Mouse (Mus musculus) erythroblast, embryonic 14.5 days (primary cell): ENCODE measurements around the gene Arhgef25. TPM values are rescaled to one million over a fixed set of nuclear protein-coding genes. Genes with fewer than 3 reads are reported as not detected.
"Not testable (repeated sequence)": the region's sequence is repeated elsewhere in the genome, so short reads cannot be mapped to it uniquely, and the experiment has no call there.

Experiments used
- H3K27me3 ChIP-seq: 2 replicates; pipeline ENCODE4 v1.6.1; 2012; ENCODE audit warnings: inconsistent platforms; ENCODE audit not compliant: control insufficient read depth
- H3K36me3 ChIP-seq: 2 replicates; pipeline ENCODE4 v1.6.1; 2012; ENCODE audit warnings: mild to moderate bottlenecking, inconsistent platforms; ENCODE audit not compliant: control insufficient read depth
- H3K4me1 ChIP-seq: 2 replicates; pipeline ENCODE4 v1.6.1; 2012; ENCODE audit warnings: inconsistent platforms; ENCODE audit not compliant: control insufficient read depth
- H3K4me3 ChIP-seq: replicated peaks from 2 replicates; pipeline ENCODE3; 2012; ENCODE audit warnings: moderate library complexity, mild to moderate bottlenecking, inconsistent platforms
- H3K9me3 ChIP-seq: 2 replicates; pipeline ENCODE4 v1.6.1; 2012; ENCODE audit warnings: low read length, inconsistent platforms, mixed read lengths; ENCODE audit not compliant: control insufficient read depth
- GATA1 ChIP-seq: IDR thresholded peaks from 2 replicates; pipeline ENCODE4 v1.6.1; 2012; ENCODE audit warnings: low read length, inconsistent platforms, mixed read lengths
- TAL1 ChIP-seq: IDR thresholded peaks from 3 replicates; pipeline ENCODE4 v1.6.1; 2012; ENCODE audit warnings: low read length, inconsistent platforms, mixed read lengths
- polyA plus RNA-seq: library from polyadenylated mRNA; stranded (reverse); fragments of >175 nt; gene quantifications from 2 replicates; pipeline ENCODE4 v1.2.3, GENCODE M21; 2012

Arhgef25 gene
- polyA plus RNA-seq, 1 experiment, result 0.52 TPM

- Histone ChIP-seq H3K4me1 (no peaks in the 10 kb centered on the region), H3K36me3 (no peaks in the 10 kb centered on the region), H3K27me3 (peaks cover 5% of the 10 kb centered on the region), H3K4me3 (no peak overlapping the region), H3K9me3 (no peaks in the 10 kb centered on the region)
- TF ChIP-seq TAL1, result no peak
- no peak for TF ChIP-seq GATA1
Measured at GRCm38 (mm10) chr10:127158471-127158870, 31.4 kb downstream of the Arhgef25 start.

DNA sequence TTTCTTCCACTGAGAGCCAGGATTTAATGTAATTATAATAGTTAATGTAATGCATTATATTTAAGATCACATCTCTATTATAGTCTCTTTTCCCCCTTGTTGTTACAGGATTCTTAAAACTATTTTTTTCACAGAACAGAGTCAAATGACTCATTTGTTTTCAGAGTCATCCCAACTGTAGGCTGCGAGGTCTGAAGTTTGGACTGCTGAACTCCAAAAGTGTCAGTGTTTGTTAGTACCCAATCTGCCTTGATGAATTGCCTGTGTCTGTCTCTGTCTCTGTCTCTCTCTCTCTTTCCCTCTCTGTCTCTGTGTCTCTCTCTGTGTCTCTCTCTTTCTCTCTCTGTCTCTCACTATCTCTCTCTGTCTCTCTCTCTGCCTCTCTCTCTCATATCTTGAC, 33.4 kb downstream of the Arhgef25 start:
- Histone ChIP-seq H3K4me1 (peaks cover under 1% of the 10 kb centered on the region), H3K36me3 (no peaks in the 10 kb centered on the region), H3K4me3 (no peak overlapping the region), H3K9me3 (peaks cover 4% of the 10 kb centered on the region; the same call in 1 of the 2 replicates), H3K27me3 (no peaks in the 10 kb centered on the region)
- TF ChIP-seq GATA1 (no peak), TAL1 (no peak)

- Histone ChIP-seq H3K9me3 (peaks cover 4% of the 10 kb centered on the region; the same call in 1 of the 2 replicates), H3K27me3 (no peaks in the 10 kb centered on the region), H3K4me3 (no peak overlapping the region), H3K36me3 (no peaks in the 10 kb centered on the region), H3K4me1 (peaks cover 5% of the 10 kb centered on the region)
- TF ChIP-seq TAL1, result no peak
- no peak for TF ChIP-seq GATA1
Measured at GRCm38 (mm10) chr10:127156089-127156488, 33.8 kb downstream of the Arhgef25 start.

DNA sequence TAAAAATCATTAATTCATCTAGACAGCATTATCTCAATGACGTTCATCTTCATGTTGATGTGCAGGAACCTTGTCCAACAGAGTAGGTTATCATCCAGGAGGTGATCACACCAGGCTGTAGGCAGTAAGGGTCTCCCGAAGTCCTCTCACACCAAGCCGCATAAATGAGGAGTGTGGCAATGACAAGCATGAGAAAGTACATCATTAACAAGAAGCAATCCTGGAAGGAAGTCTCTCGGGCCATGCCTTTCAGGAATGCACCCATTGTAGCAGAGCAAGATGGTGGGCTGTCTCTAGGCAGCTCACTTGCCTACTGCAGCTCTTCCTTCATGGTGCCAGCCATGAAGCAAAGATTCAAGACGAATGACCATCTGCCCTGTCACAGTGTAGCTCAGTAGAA, 35.2 kb downstream of the Arhgef25 start:
- Histone ChIP-seq H3K4me3 (no peak overlapping the region), H3K4me1 (peaks cover 8% of the 10 kb centered on the region)
- TF ChIP-seq GATA1 (no peak), TAL1 (no peak)

GRCm38 (mm10) chr10:127154241-127154640, 35.6 kb downstream of the Arhgef25 start:
- TF ChIP-seq GATA1, result no peak
- TF ChIP-seq TAL1, result no peak

More for the DNA sequence above, 35.2 kb downstream of the Arhgef25 start:
- H3K36me3 ChIP-seq, result no peaks in the 10 kb centered on the region
- H3K27me3 ChIP-seq, result no peaks in the 10 kb centered on the region
- H3K9me3 ChIP-seq, result peaks cover 4% of the 10 kb centered on the region; the same call in 1 of the 2 replicates

DNA sequence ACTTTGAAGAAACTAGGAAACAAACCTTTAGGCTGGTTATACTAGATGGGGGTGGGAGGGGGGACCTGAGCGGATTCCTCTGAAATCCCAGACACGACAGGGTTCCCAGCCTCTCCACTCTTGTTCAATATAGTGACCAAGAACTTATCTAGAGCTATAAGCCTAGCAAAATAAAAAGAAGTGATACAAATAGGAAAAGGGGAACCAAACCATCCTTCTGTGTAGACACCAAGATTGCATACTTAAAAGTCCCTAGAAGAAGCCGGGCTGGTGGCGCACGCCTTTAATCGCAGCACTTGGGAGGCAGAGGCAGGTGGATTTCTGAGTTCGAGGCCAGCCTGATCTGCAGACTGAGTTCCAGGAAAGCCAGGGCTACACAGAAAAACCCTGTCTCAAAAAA, 36.6 kb downstream of the Arhgef25 start:
- peaks cover 4% of the 10 kb centered on the region; the same call in 1 of the 2 replicates for H3K9me3 ChIP-seq
- H3K4me1 ChIP-seq, result peaks cover 8% of the 10 kb centered on the region
- H3K4me3 ChIP-seq, result no peak overlapping the region
- H3K27me3 ChIP-seq, result no peaks in the 10 kb centered on the region
- TF ChIP-seq TAL1 (no peak), GATA1 (no peak)
- H3K36me3 ChIP-seq, result no peaks in the 10 kb centered on the region

More at GRCm38 (mm10) chr10:127154241-127154640, 35.6 kb downstream of the Arhgef25 start:
- Histone ChIP-seq H3K27me3 (no peaks in the 10 kb centered on the region), H3K4me3 (no peak overlapping the region), H3K36me3 (no peaks in the 10 kb centered on the region), H3K9me3 (peaks cover 4% of the 10 kb centered on the region; the same call in 1 of the 2 replicates), H3K4me1 (peaks cover 8% of the 10 kb centered on the region)

DNA sequence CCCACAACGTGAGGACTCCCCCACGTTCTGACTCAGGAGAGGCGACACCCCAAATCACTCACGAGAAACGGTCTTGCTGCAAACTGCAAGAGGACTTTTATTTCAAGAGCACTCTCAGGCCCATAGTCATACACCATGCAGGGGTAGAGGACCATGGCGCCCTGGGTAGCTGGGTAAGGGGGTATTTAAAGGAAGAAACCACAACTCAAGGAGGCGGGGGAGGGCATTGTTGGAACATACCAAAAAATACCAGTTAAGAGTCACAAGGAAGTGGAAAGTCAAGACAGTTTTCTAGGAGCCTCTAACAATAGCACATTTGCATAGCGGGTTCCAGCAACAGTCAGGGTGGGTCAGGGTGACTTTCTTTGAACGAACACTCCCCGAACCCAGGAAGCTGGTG, 37.3 kb downstream of the Arhgef25 start:
- not testable (repeated sequence) for H3K4me1 ChIP-seq, H3K36me3 ChIP-seq, H3K9me3 ChIP-seq, H3K27me3 ChIP-seq, H3K4me3 ChIP-seq

DNA sequence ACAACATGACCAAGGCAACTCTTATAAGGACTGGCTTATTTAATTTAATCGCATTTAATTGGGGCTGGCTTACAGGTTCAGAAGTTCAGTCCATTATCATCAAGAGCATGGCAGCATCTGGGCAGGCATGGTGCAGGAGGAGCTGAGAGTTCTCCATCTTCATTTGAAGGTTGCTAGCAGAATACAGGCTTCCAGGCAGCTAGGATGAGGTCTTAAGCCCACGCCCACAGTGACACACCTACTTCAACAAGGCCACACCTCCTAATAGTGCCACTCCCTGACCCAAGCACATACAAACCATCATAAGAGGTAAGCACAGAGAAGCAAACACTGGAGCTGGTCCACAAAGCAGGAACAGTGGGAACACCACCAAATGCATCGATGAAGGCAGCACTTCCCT, 38.6 kb downstream of the Arhgef25 start:
- not testable (repeated sequence) for H3K9me3 ChIP-seq, H3K4me3 ChIP-seq, H3K27me3 ChIP-seq

DNA sequence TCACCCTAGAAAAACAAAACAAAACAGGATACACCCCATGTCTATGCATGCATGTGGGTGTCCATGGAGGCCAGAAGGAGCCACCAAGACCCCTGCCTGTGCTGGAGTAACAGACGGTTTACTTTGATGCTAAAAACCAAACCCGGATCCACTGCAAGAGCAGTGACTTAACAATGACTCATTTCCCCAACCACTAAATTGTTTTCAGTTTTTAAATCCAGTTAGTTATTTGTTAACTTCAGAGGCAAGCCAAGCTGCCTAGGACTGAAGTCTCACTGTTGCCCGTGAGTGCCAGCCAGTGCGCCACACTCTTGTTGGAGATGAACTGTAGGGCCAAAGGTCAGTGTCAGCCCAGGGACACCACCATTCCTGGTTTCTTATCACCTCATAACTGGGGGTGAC, 39.4 kb downstream of the Arhgef25 start:
- Histone ChIP-seq H3K4me3 (no peak overlapping the region), H3K27me3 (no peaks in the 10 kb centered on the region), H3K36me3 (no peaks in the 10 kb centered on the region), H3K9me3 (peaks cover 4% of the 10 kb centered on the region; the same call in 1 of the 2 replicates), H3K4me1 (peaks cover 8% of the 10 kb centered on the region)
- TF ChIP-seq GATA1, result no peak
- no peak for TF ChIP-seq TAL1

More for the DNA sequence above, 38.6 kb downstream of the Arhgef25 start:
- H3K4me1 ChIP-seq, H3K36me3 ChIP-seq: not testable (repeated sequence)

DNA sequence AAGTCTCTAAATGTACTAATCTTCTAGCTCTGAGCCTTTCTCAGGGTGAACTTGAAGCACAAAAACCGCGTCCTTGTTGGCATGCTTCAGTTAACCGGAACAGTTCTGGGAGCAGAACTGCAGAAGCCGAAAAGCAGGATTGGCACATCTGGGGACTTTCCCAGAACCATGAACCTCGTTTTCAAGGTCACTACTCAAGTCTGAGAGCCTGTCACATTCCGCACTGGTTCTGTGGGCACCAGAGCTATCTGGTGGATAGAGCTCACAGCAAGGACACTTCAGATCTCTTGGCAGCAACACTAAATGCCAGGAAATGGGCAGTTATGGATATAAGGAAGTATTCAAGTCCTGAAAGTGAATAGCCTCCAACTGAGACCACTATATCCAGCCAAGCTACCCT, 42.7 kb downstream of the Arhgef25 start:
- Histone ChIP-seq H3K36me3 (no peaks in the 10 kb centered on the region), H3K4me1 (peaks cover 8% of the 10 kb centered on the region), H3K27me3 (no peaks in the 10 kb centered on the region), H3K4me3 (no peak overlapping the region), H3K9me3 (peaks cover under 1% of the 10 kb centered on the region; the same call in 1 of the 2 replicates)
- TF ChIP-seq GATA1, result no peak
- TF ChIP-seq TAL1, result no peak

DNA sequence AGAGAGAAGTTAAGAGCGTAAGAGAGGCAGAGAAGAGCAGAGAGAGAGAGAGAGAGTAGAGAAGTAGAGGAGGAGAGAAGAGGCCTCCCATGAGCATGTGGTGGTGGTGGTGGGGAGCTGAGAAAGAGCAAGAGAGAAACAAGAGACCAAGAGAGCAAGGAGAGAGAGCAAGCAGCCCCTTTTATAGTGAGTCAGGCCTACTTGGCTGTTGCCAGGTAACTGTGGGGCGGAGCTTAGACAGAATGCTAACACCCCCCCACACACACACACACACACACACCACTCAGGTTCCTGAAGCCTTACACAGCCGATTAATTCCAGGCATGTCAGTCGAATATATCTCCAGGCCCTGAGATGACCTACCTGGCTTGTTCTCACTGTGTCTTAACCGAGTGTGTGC, 44.6 kb downstream of the Arhgef25 start:
- TF ChIP-seq TAL1 (no peak), GATA1 (no peak)
- no peaks in the 10 kb centered on the region for H3K27me3 ChIP-seq
- H3K36me3 ChIP-seq, result no peaks in the 10 kb centered on the region
- H3K4me1 ChIP-seq, result no peaks in the 10 kb centered on the region; the same call in 1 of the 2 replicates
- H3K9me3 ChIP-seq, result no peaks in the 10 kb centered on the region; the same call in 1 of the 2 replicates
- H3K4me3 ChIP-seq, result no peak overlapping the region
